In the genomic region with DNA sequence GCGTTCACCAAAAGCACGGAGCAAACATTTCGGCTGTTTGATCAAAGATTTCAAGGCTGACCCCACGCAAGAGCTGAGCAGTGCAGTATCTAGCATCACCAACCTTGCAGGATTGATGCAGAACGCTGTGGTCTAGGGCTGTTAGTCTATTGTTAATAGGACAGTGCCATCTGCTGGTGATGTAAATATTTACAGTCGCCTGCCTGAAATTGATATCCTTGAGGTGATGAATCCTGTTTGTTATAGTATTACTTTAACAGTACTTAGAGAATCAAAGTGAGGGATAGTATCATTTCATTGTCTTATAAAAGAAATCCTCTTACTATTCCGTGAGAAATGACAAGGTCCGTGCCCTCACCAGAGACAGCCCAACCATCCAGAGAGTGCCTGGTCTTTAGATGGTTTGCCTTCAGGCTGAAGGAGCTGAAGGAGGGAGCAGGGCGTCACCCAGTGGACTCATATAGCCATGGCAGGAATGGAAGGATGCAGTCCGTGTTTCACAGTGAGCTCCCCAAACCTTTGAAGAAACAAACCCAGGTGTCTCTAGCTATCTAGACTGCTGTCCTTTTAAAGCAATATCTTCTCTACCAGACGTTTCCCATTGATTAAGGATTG, we compare ENCODE assay signal across 7 mouse cellular contexts.
DNase-seq lines count a peak whose midpoint lies in the region; ATAC-seq and TF ChIP-seq lines count a peak whose summit lies in the region.

No protein-coding gene starts in this region.

- no peak overlapping the region for H3K4me3 ChIP-seq in hindbrain, postnatal 0 days (ENCODE audit: low read length)
- H3K4me3 ChIP-seq in midbrain, embryonic 11.5 days (ENCODE audit: low read depth, low read length) = no peak overlapping the region
- H3K4me3 ChIP-seq in small intestine, adult 2 months (ENCODE audit: low read depth, low read length) = no peak overlapping the region

- peak; percentile 82 for TF ChIP-seq CTCF in hindbrain, postnatal 0 days (IDR thresholded peaks at IDR 0.05; ENCODE audit: low read depth)
- peak; percentile 35; the same call in 1 of the 2 replicates for TF ChIP-seq CTCF in small intestine, adult 2 months (IDR thresholded peaks at IDR 0.05; ENCODE audit: extremely low read depth, insufficient read length, insufficient replicate concordance, low read depth, low read length)

- no peak for TF ChIP-seq POLR2A in small intestine, adult 2 months (IDR thresholded peaks at IDR 0.05; ENCODE audit: low read depth, low read length)

- peak overlapping the region; percentile 34 for H3K4me2 ChIP-seq in hindbrain, postnatal 0 days (ENCODE audit: low read depth, low read length)
- H3K4me2 ChIP-seq in midbrain, embryonic 11.5 days = no peak overlapping the region

- no peaks in the 10 kb centered on the region for H3K9me3 ChIP-seq in hindbrain, postnatal 0 days (ENCODE audit: low read length)
- H3K9me3 ChIP-seq in midbrain, embryonic 11.5 days (ENCODE audit: control insufficient read depth, low read length) = no peaks in the 10 kb centered on the region

- 15% methylated on average over 11 of the region's 11 CpGs for WGBS in hindbrain, postnatal 0 days
- 13% methylated on average over 11 of the region's 11 CpGs for WGBS in midbrain, embryonic 11.5 days
- WGBS in small intestine, adult 2 months = 13% methylated on average over 11 of the region's 11 CpGs

- H3K9ac ChIP-seq in hindbrain, postnatal 0 days (replicated peaks; ENCODE audit: low read length) = no peak overlapping the region
- H3K9ac ChIP-seq in midbrain, embryonic 11.5 days (ENCODE audit: low read length) = no peak overlapping the region

- H3K27me3 ChIP-seq in hindbrain, postnatal 0 days (ENCODE audit: insufficient read depth, low read length) = no peaks in the 10 kb centered on the region
- H3K27me3 ChIP-seq in midbrain, embryonic 11.5 days (ENCODE audit: control insufficient read depth, insufficient read depth, low read length) = no peaks in the 10 kb centered on the region
- no peaks in the 10 kb centered on the region for H3K27me3 ChIP-seq in small intestine, adult 2 months (ENCODE audit: control insufficient read depth, insufficient read depth, low read length)

- no peak overlapping the region for H3K27ac ChIP-seq in hindbrain, postnatal 0 days
- no peak overlapping the region for H3K27ac ChIP-seq in midbrain, embryonic 11.5 days (ENCODE audit: low read depth, low read length)
- no peak overlapping the region for H3K27ac ChIP-seq in small intestine, adult 2 months (ENCODE audit: insufficient read depth, low read depth, low read length)

- peak; percentile 77 for DNase-seq in R1 (ENCODE audit: low read depth, low spot score)
- peak; percentile 58 for DNase-seq in cerebellum, adult 8-10 months
- peak; percentile 69 to 97 for DNase-seq in frontal cortex, adult 2 months (ENCODE audit: extremely low spot score in 1 of 2, low spot score in 1 of 2)
- DNase-seq in hindbrain, postnatal 0 days (ENCODE audit: low spot score) = peak; percentile 92
- peak; percentile 65 to 74 for DNase-seq in layer of hippocampus, postnatal 36 days
- peak; percentile 96 for DNase-seq in midbrain, embryonic 11.5 days (ENCODE audit: low spot score, missing footprints)

- H3K36me3 ChIP-seq in hindbrain, postnatal 0 days (ENCODE audit: insufficient read depth, low read length) = no peaks in the 10 kb centered on the region
- no peaks in the 10 kb centered on the region for H3K36me3 ChIP-seq in midbrain, embryonic 11.5 days (ENCODE audit: control insufficient read depth, insufficient read depth, low read length)
- no peaks in the 10 kb centered on the region for H3K36me3 ChIP-seq in small intestine, adult 2 months (ENCODE audit: control insufficient read depth, insufficient read depth, low read length)

- peak; percentile 96 for ATAC-seq in hindbrain, postnatal 0 days
- ATAC-seq in midbrain, embryonic 11.5 days (ENCODE audit: low FRiP score) = peak; percentile 94

- H3K4me1 ChIP-seq in hindbrain, postnatal 0 days (ENCODE audit: insufficient read depth, low read length) = no peaks in the 10 kb centered on the region
- H3K4me1 ChIP-seq in midbrain, embryonic 11.5 days (ENCODE audit: control insufficient read depth, insufficient read depth, low read length) = no peaks in the 10 kb centered on the region
- H3K4me1 ChIP-seq in small intestine, adult 2 months (ENCODE audit: control insufficient read depth, insufficient read depth, insufficient read length, low read length) = no peaks in the 10 kb centered on the region
